Mouse (Mus musculus): Measurements from ENCODE around the gene Gna15.

The Gna15 gene

GRCm38 (mm10) chr10:81523570-81523969, 455 bp downstream of the Gna15 start:
- no peak for ATAC-seq (ENCODE audit: low TSS enrichment)

GRCm38 (mm10) chr10:81523142-81523541, 883 bp downstream of the Gna15 start:
- no peak for ATAC-seq (ENCODE audit: low TSS enrichment)

DNA sequence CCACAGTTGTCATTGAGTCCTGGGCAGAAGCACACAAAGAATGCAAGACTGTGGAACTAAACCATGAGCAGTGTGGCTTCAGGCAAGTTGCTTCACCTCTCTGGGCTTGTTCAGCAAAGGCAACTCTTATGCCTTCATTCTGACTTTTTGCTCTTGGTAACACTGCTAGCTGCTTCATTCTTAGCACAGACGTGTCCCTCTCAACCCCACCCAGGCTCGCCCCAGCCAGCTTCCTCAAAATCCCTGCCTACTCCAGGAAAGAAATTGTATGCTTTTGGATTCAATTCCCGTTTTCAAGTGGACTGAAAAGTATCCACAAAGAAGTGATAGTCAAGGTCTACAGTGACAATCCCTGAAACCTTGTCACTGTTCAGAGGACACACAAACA, 4.1 kb downstream of the Gna15 start:
- ATAC-seq (ENCODE audit: low TSS enrichment): no peak

GRCm38 (mm10) chr10:81519227-81519977, 4.6 kb downstream of the Gna15 start:
- ATAC-seq (ENCODE audit: low TSS enrichment): no peak

DNA sequence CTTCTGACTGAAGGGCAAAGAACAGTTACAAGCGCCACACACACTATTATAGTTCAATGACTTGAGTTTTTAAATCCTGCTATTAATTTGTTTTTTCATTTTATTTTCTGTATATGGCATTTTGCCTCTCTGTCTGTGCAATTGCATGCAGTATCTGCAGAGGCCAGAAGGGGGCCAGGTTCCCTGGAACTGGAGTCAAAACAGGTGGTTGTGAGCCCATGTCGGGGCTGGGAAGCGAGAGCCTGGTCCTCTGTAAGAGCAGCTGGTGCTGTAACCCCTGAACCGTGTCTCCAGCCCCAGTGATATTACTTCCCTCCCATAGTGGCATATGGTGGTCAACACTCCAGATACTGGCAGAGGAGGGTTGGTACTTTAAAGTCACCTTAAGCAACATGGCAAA, 5.5 kb downstream of the Gna15 start:
- no peak for ATAC-seq (ENCODE audit: low TSS enrichment)

DNA sequence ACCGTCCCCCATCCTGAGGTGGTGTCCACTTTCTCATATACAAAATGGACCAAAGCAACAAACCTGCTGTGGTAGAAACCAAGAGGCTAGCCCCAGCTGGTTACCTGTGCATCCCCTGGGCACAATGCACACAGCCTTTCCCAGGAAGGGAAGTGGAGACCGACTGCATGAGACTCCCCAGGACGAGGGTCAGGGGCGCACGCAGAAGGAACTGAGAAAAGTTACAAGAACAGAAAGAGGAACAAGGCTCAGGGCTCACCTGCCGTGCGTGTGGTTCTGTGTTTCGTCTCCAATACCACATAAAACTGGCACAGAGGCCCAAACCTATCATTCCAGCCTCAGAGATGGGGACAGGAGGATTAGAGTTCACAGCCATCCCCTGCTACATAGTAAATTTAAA, 6.8 kb downstream of the Gna15 start:
- ATAC-seq (ENCODE audit: low TSS enrichment): no peak

DNA sequence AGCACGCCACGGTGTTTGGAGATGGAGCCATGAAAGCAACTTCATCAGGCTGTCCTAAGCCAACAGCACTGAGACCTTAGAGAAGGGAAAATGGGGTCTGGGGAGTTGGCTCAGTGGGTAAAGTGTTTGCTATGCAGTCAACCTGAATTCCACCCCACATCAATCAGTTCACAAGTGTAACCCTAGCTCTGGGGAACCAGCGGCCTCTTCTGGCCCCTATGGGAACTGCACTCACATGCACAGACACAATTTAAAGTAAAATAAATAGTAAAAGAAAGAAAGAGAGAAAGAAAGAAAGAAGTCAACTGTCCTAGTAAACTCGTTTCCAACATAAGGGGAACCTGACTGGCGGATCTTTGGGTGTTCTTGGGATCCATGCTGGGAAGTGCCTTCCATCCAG, 10.2 kb downstream of the Gna15 start:
- ATAC-seq (ENCODE audit: low TSS enrichment): no peak

DNA sequence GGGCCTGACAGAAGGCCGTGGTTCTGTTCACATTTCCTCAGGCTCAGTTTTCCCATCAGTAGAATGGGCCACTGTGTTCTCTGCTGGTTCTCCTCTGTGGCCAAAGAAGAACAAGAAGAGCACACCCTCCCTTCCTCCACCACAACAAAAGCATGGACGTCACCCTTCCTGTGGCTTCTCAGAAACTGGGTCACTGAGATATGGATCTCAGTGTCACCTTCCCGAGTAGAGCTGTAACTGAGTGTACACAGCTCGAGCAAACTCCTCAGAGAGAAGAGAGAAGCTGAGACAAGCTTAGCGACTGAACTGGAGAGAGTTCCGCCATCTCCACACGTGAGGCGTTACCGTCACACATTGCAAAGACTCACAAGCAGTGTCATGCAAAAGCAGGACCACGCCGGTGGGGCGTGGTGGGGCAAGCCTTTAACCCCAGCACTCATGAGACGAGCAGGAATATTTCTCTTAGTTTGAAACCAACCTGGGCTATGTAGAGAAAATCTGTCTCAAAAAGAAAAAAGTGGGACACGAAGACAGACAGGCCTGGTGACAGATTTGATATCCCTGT, 13.7 kb downstream of the Gna15 start:
- no peak for ATAC-seq (ENCODE audit: low TSS enrichment)

DNA sequence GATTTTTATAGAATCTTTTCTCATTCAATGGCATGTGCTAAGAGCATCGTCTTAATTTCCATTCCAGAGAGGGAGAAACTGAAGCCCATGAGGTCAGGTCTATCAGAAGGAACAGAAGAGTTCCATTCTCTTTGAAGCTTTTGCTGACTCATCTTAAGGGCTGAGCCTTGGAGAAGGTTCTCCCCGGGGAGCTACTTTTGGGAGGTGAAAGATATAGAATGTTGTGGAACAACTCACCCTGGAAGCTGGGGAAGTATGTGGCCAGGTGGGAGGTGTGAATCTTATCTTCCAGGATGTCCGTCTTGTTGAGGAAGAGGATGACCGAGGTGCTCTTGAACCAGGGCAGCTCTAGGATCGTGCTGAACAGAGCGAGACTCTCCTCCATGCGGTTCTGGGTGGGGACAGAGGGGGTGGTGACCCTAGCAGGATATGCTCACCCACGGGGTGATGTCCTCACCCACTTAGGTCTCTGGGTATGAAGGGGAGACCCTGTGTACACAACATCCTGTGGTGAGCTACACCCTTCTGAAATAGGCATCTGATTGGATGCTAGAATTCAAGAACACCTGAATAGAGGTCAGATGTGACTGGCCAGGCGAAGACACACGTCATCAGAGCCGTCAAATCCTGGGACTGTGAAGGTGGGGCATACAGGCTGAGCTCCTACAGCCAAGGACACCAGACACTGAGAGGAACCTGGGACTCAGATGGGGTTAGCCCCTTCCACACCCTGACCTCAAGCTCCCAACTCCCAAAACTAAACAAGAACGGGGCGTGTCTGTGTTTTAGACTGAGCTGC, 16.1 kb downstream of the Gna15 start:
- ATAC-seq (ENCODE audit: low TSS enrichment): no peak

- ATAC-seq (ENCODE audit: low TSS enrichment): no peak
These were observed 16.9 kb downstream of the Gna15 start for GRCm38 (mm10) chr10:81507095-81507494.

GRCm38 (mm10) chr10:81505016-81505664, 18.9 kb downstream of the Gna15 start:
- ATAC-seq (ENCODE audit: low TSS enrichment): no peak

GRCm38 (mm10) chr10:81502658-81503057, 21.4 kb downstream of the Gna15 start:
- peak; percentile 80 for ATAC-seq (ENCODE audit: low TSS enrichment)

DNA sequence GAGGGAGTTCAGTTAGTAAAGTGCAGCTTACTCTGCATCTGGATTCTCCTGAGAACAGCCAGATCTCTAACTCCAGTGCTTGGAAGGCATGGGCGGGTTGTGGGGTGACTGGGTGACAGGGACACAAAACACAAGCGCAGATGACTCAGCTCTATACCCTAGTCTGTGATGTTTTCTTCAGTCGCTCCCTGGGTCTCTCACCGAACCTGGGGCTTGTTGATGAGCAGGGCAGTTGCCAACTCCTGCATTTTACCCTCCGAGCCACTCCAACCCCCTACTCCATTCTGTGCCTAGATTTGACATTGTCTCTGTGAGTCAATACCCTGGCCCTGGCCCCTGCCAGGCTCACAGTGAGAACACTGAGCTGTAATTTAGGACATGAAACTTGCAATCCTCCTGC, 22.2 kb downstream of the Gna15 start:
- ATAC-seq (ENCODE audit: low TSS enrichment): no peak

DNA sequence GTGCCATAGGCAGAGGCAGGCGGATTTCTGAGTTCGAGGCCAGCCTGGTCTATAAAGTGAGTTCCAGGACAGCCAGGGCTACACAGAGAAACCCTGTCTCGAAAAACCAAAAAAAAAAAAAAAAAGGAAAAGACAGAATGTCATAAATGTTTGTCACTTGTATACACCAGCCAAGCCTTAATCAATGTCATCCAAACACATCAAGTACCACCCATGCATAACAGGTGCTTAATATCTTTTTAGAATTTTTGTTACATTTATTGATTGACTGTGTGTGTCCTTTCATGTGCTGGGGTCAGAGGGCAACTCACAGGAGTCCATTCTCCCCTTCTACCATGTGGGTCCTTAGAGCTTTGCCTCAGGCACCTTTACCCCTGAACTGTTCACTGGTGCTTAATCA, 24.0 kb downstream of the Gna15 start, which contains the start of gene S1pr4:
Gene S1pr4, minus strand, starts transcription at position 101 of the 400 bp plus-strand sequence.
- ATAC-seq (ENCODE audit: low TSS enrichment): no peak

GRCm38 (mm10) chr10:81499250-81499901, 24.6 kb downstream of the Gna15 start:
- ATAC-seq (ENCODE audit: low TSS enrichment): no peak

DNA sequence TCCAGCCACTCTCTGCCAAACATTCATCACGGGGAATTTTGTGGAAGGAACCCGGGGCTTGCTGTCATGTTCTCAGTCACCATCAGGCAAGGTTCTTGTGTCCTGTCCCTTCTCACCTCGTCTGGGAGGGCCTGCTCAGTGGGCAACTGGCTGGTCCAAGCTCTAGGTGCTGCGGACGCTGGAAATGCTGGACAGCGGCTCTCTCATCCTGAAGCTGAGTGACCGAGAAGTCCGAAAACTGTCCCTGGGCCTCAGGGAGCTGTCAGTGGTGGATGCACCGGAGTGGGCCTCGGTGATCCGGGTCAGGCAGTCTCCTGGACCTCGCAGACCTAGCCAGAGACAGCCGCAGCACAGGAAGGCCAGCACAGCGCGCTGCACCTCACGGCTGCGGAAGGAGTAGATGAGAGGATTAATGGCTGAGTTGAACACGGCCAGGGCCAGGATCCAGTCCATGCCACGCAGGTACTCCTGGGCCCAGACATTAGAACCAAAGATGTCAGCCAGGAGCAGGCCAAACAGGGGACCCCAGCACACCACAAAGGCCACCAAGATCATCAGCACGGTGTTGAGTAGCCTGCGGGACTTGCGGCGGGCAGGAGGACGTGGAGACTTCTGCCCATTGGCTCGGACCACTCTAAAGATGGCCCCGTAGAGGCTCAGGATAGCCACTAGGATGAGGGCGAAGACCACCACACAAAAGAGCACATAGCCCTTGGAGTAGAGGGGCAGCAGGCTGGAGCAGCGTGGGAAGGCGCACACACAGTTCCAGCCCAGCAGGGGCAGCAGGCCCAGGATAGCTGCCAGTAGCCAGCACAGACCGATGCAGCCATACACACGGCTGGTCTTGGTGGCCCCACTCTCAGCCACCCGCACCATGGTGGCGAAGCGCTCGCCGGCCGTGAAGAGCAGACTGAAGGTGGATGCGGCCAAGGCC, 25.4 kb downstream of the Gna15 start:
- ATAC-seq (ENCODE audit: low TSS enrichment): no peak

- no peak for ATAC-seq (ENCODE audit: low TSS enrichment)
These were observed 26.4 kb downstream of the Gna15 start for GRCm38 (mm10) chr10:81497401-81498270.

GRCm38 (mm10) chr10:81496969-81497368, 27.1 kb downstream of the Gna15 start:
- no peak for ATAC-seq (ENCODE audit: low TSS enrichment)

- peak; percentile 92 for ATAC-seq (ENCODE audit: low TSS enrichment)
These were observed 27.6 kb downstream of the Gna15 start, which contains the start of gene Ncln for GRCm38 (mm10) chr10:81496264-81496901. Ncln (minus strand) TSS chr10:81496392.

Measured in frontal cortex, adult (tissue).